Mouse (Mus musculus): ENCODE data around the gene Rbfox3.

The Rbfox3 gene

DNA sequence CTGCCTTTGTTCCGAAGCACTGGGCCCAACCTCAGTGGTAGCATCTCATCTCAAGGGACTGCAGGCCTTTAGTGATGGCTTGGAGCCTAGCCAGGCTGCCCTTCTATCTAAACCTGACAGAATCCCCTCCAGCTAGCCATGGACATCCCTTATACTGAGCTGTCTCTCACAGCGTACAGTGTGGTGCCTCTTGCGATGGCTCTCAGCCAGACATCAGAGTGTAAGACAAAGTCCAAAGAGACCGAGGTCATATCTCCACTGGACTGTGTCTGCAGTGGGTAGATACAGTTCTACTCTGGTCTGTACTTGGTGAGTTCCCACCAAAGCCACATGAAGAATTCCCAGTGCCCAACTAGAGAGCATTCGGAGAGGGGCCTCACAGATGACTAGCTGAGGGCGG, 240.2 kb downstream of the Rbfox3 start:
- DNase-seq (ENCODE audit: low read depth, low spot score) = no peak

- no peak for DNase-seq (ENCODE audit: low read depth, low spot score)
Observed at GRCm38 (mm10) chr11:118669820-118670219, 241.6 kb downstream of the Rbfox3 start.

DNA sequence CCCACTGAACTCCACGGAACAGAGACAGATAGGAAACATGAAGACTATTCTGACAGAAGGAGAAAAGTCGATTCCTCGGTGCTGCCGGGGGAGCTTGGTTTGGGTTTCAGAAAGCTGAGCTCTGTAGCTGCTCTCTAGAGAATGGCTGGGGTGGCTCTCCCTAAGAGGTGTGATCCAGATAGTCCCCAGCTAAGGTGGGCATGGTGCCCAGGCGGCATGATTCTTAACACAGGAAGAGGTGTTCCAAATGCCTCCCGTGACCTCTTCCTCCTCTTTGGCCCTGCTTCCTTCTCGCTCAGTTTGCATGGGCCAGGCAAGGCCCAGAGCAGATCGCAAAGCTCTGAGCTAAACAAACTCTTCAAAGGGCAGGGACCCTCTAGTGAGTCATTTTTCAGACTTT, 243.0 kb downstream of the Rbfox3 start:
- no peak for DNase-seq (ENCODE audit: low read depth, low spot score)

- DNase-seq (ENCODE audit: low read depth, low spot score) = no peak
Observed at GRCm38 (mm10) chr11:118667946-118668345, 243.5 kb downstream of the Rbfox3 start.

GRCm38 (mm10) chr11:118666172-118666571, 245.2 kb downstream of the Rbfox3 start:
- no peak for DNase-seq (ENCODE audit: low read depth, low spot score)

- DNase-seq (ENCODE audit: low read depth, low spot score) = no peak
Observed at GRCm38 (mm10) chr11:118663305-118663704, 248.1 kb downstream of the Rbfox3 start.

DNA sequence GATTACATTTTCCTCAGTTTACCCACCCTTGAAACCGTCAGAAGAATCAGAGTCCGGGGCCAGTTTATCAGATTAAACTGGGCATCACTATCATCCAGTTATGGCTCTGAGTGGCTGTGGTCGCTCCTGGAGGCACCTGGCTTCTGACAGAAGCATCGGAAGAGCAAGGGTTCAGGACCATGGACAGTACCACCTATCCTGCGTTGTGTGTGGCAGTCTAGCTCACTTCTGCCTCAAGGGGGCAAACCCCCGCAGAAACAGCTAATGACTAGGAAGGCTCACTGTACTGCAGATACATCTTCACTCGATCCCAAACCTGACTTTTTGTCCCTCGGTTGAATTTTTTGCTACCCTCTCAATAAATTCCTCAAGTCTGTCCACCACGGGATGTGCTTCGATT, 252.1 kb downstream of the Rbfox3 start:
- peak; percentile 76 for DNase-seq (ENCODE audit: low read depth, low spot score)

GRCm38 (mm10) chr11:118655833-118656232, 255.6 kb downstream of the Rbfox3 start:
- no peak for DNase-seq (ENCODE audit: low read depth, low spot score)

DNA sequence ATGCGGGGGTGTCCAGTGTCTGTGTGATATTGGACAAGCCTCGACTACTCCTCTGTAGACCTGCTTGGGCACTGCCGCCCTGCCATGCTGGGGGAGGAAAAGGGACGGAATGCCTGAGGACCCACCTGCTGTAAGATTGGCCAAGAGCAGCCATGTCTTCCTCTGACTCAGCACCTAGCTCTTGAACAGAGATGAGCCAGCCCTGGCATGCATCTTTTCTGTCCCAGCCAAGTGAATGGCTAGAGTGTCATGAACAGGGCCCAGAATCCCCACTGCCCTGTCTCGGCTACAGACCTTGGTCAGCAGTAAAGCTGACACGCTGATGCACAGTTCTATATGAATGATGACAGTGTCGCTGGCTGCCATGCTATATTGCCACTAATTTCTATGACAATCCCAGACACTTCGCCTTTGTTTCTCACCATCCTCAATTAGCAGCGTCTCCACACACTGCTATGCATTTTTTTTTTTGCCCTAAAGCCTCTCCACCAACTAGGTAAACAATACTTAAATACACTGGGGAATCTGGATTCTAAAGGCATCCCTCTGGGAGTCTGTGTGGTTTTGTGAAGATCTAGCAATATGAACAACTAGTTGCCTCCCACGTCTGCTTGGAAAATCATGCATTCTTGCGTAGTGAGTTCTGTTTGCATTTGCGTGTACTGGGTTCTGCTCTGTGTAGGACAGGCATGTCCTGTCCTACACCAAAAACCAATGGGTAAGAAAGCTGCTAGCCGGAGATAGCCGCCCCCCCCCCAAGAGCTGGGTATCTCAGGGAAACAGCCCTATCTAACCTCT, 257.7 kb downstream of the Rbfox3 start:
- DNase-seq (ENCODE audit: low read depth, low spot score) = no peak

DNA sequence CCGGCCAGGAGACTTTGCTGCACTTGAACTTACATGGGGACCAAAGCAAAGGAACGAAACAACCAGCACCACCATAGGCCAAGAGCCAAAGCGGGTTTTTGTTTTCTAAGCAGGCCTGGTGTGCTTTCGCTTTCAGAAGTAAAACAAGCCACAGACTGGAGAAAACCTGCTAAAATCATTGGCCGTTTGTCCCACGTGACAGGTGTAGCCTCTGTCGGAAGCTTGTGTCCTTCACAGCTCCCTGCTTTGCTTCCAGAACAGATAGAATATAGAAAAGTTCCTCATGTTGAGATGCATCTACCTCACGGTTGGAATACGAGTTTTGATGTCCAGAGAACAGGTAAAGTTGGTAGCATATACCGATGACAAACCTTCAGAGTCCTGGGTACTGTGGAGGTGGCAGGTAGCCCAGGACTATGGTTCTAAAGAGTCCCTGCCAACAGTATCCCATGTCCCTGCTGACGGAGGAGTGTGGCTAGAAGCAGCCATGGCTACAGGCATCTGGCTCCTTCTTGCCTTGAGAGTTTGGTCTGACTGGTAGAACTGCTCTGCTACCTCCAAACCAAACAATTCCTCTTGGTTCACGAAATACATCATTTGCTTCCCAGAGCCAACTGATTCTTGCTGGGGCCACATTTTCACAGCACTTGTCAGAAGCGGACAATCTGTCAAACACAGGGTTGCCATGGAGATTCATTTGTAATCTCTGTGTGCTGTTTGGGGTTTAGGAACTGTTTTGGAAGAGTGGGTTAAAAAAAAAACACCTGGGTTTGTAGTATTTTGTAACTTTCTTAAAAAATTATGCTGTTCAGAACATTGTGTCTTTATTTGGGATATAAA, 258.8 kb downstream of the Rbfox3 start:
- DNase-seq (ENCODE audit: low read depth, low spot score) = no peak

DNA sequence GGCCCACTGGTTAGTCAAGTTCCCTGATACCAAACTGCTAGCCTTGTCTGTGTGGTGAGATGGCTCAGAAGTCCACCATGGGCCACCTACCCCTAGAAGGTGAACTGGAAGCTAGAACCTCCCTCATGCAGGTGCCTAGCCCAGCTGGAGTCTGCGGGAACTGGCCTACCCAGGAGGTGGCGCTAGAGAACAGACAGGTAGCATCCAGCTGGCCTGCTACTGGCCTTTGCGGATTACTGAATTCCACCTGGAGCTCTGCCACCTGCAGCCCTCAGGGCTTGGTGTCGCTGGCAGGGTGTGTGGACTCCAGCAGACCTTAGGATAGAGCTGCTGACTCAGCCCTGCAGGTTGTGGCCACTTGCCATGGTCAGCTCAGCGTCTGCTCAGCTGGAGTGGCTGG, 263.0 kb downstream of the Rbfox3 start:
- DNase-seq (ENCODE audit: low read depth, low spot score) = no peak

DNA sequence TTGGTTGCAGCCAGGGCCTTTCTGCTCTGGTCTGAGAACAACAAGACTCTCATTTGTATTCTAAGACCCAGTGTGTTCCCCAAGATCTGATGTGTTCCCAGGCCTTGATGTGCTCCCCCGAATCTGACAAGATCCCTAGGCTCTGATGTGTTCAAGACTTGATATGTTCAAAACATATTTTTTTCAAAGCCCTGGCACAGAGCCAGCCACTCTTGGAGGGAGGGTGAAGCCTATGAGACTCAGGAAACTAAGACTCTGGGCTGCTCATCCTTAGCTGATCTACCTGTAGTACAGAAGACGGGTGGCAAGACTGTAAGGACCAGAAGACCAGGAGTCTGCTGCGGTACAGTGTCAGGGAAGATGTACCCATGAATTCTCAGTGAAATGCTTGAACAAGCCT, 264.5 kb downstream of the Rbfox3 start:
- no peak for DNase-seq (ENCODE audit: low read depth, low spot score)

DNA sequence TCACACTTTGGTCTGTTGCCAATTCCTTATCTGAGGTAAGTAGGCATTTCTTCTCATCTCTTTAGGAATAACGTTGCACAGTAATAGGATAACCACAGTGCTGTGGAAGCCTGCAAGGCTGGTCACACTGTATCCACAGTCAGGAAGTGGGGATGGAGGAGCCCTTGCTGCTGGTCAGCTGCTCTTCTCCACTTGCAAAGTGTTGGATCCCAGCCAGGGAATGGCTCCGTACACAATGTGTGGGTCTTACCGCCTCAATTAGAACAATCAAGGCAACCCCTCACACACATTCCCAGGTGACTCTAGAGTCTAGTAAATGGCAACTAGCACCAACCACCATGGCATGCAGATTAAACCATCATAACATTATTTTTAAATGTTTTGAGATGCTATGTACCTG, 266.2 kb downstream of the Rbfox3 start:
- no peak for DNase-seq (ENCODE audit: low read depth, low spot score)

- DNase-seq (ENCODE audit: low read depth, low spot score) = no peak
Observed at GRCm38 (mm10) chr11:118640706-118641105, 270.7 kb downstream of the Rbfox3 start.

DNA sequence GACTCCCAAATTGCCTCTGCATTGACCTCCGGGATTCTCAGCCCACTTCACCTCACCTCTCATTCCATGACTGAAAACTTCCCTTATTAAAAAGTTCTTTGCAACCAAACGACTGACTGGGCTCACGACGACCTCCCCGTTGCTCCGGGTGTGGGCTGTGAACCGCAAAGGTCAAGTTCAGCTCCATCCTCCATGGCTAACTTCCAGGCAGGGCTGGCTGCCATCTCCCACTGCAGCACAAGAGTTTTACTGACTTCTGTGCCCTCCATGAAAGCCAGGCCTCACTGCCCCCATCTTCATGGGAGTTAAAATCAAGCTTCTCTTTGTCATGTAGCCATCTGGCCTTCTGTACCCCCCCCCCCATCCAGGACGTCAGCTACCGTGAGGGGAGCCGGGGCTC, 273.7 kb downstream of the Rbfox3 start:
- DNase-seq (ENCODE audit: low read depth, low spot score) = no peak

GRCm38 (mm10) chr11:118634647-118635046, 276.8 kb downstream of the Rbfox3 start:
- peak; percentile 11 for DNase-seq (ENCODE audit: low read depth, low spot score)

GRCm38 (mm10) chr11:118629718-118630117, 281.7 kb downstream of the Rbfox3 start:
- no peak for DNase-seq (ENCODE audit: low read depth, low spot score)

- no peak for DNase-seq (ENCODE audit: low read depth, low spot score)
Observed at GRCm38 (mm10) chr11:118627541-118627940, 283.9 kb downstream of the Rbfox3 start.

DNA sequence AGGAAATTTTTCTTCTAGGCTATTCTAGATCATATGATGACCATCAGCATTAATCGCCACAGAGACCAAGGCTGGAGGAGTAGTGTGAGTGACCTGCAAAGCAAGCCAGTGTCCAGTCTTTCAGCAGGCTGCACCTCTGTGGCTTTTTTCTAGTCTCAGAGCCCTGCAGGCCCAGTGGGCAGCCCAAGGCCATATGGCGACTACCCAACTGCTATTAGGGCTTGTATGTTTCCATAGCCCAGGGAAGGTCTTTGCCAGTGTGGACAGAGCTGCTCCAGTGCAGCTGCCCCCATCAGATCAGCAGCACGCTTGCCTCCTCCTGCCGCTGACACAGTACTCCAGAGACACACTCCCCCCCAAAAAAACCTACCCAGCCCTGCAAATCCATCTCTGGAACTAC, 290.5 kb downstream of the Rbfox3 start:
- no peak for DNase-seq (ENCODE audit: low read depth, low spot score)

DNA sequence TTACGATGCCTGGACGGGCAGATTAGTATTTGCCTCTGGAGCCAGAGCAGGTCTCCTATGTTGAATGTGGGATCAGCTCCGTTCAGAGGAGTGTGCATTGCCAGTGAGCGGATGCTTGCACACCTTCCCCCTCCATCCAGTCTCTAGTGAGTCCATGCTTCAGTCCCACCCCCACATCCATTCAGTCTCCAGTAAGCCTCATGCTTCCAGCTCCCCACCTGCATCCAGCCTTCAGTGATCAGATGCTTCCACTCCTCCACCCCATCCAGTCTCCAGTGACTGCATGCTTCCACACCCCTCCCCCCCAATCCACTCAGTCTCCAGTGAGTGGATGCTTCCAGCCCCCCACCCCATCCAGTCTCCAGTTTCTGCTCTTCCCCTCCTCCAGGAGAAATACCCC, 297.3 kb downstream of the Rbfox3 start:
- no peak for DNase-seq (ENCODE audit: low read depth, low spot score)

- no peak for DNase-seq (ENCODE audit: low read depth, low spot score)
Observed at GRCm38 (mm10) chr11:118610128-118610527, 301.3 kb downstream of the Rbfox3 start.

DNA sequence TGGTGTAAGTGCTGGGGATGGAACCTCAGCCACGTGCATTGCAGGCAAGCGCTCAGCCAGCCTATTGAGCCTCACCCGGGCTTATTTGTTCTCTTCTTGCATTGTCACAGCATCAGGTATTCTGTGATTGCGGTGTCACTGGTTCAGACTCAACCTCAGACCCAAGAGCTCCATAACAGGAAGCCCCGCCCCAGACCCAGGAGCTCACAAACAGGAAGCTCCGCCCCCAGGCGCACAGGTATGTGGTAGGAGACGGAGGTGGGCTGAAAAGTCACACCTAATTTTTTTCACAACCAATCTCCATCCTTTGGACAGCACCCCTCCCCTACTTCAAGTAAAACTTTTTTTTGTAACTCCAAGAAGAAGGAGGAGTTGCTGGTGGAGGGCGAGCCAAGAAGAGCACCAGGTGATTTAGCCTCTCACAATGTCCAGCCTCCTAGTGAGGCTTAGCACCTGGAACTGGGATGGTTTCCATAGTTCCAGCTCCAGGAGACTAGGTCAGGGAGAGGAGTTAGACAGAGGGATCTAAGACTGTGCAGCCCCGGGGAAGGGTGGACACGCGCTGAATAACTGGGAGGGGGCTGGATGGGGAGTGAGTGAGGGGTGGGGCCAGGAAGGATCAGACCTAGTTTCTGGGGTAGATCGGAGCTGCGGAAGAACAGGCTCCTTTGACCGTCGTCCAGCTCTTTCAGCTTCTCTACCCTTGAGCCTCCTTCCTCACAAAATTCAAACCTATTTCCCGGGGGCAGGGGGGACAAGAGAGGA, 302.0 kb downstream of the Rbfox3 start:
- no peak for DNase-seq (ENCODE audit: low read depth, low spot score)
